Mouse (Mus musculus) CH12.LX (cell line): ENCODE results near the gene Reck.

Source experiments
- CTCF ChIP-seq, 2 experiments: IDR thresholded peaks in 1 of 2; conservative IDR thresholded peaks in 1 of 2; 2 replicates each; pipeline ENCODE4 v1.5.1; 2011 to 2012; ENCODE audit warnings: low read depth in 2 of 2, low read length in 2 of 2, improper control_type of control experiment in 1 of 2, inconsistent platforms in 1 of 2, mild to moderate bottlenecking in 1 of 2, moderate library complexity in 1 of 2
- E2F4 ChIP-seq: IDR thresholded peaks from 2 replicates; pipeline ENCODE4 v1.6.1; 2011; ENCODE audit warnings: low read depth, low read length, improper control_type of control experiment; ENCODE audit not compliant: insufficient replicate concordance
- POLR2A ChIP-seq: IDR thresholded peaks from 2 replicates; pipeline ENCODE4 v1.6.1; 2011; ENCODE audit warnings: low read depth, mild to moderate bottlenecking, improper control_type of control experiment, low read length
- SIN3A ChIP-seq: IDR thresholded peaks from 2 replicates; pipeline ENCODE4 v1.6.1; 2012; ENCODE audit warnings: low read length, improper control_type of control experiment, inconsistent platforms
- TCF12 ChIP-seq: IDR thresholded peaks from 2 replicates; pipeline ENCODE4 v1.6.1; 2014; ENCODE audit warnings: low read depth, mild to moderate bottlenecking, inconsistent platforms, low read length, improper control_type of control experiment
- ZC3H11A ChIP-seq: IDR thresholded peaks from 2 replicates; pipeline ENCODE4 v1.6.1; 2012; ENCODE audit warnings: low read depth, mild to moderate bottlenecking, inconsistent platforms, low read length, improper control_type of control experiment
- ZMIZ1 ChIP-seq: IDR thresholded peaks from 2 replicates; pipeline ENCODE4 v1.6.1; 2012; ENCODE audit warnings: low read depth, mild to moderate bottlenecking, inconsistent platforms, low read length, improper control_type of control experiment
- ZNF384 ChIP-seq: IDR thresholded peaks from 2 replicates; pipeline ENCODE4 v1.6.1; 2012; ENCODE audit warnings: low read depth, low read length, improper control_type of control experiment, inconsistent platforms

GRCm38 (mm10) chr4:43903690-43904089 lies 28.4 kb downstream of the Reck start:
- TF ChIP-seq SIN3A (no peak), TCF12 (peak; percentile 38; the same call in 1 of the 2 replicates), E2F4 (no peak), ZC3H11A (no peak), CTCF (conservative IDR thresholded peaks at IDR 0.05 in 1 of 2, IDR thresholded peaks at IDR 0.05 in 1 of 2; ENCODE audit: low read depth in 2 of 2, low read length in 2 of 2) (no peak), POLR2A (no peak), ZNF384 (no peak), ZMIZ1 (no peak)
